Mouse (Mus musculus) brain, embryonic 14.5 days (tissue): ENCODE data around the gene Rad18.

Source experiments
- CTCF ChIP-seq: fragments of 200-500 bp; IDR thresholded peaks from 2 replicates; pipeline ENCODE4 v1.5.1; 2012; ENCODE audit warnings: inconsistent platforms, mild to moderate bottlenecking, moderate library complexity, borderline replicate concordance; ENCODE audit not compliant: insufficient read depth, insufficient read length; ENCODE audit errors: extremely low read depth
- POLR2A ChIP-seq: fragments of 200-500 bp; IDR thresholded peaks from 2 replicates; pipeline ENCODE4 v1.6.1; 2012; ENCODE audit warnings: mild to moderate bottlenecking, inconsistent platforms, borderline replicate concordance; ENCODE audit not compliant: poor library complexity, insufficient read depth, insufficient read length, severe bottlenecking; ENCODE audit errors: extremely low read depth

- no peak for TF ChIP-seq POLR2A
- no peak for TF ChIP-seq CTCF
Measured at GRCm38 (mm10) chr6:112688033-112688432, 8.5 kb downstream of the Rad18 start.
